In the genomic region with DNA sequence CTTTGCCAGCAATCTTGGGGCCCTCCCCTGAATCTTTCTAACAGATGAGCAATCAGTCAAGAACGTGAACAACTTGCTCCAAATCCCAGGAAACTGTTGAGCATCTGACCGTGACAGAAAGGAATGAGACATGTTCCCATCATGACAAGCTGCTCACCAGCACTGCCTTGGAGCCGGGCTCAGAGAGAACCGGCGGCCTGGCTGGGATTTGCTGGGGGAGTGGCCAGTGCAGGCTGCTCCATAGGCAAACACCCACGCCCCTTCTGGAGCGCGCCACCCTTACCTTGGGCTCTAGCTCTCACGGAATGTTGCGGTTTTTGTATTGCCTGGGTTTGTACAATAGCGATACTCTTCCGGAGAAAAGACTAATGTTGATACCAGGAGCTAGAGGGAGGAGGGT, we compare ENCODE assay signal across 14 mouse cellular contexts.
DNase-seq lines count a peak whose midpoint lies in the region; ATAC-seq lines count a peak whose summit lies in the region.
"Had no signal": no experiment of that assay in that cellular context is flagged by ENCODE, and none has a peak within 500 bp of the region (broad histone marks: within the 10 kb centered on the region; RNA-seq: fewer than 3 reads in every experiment).

No protein-coding gene starts in this region.

- DNase-seq in midbrain, embryonic 11.5 days (ENCODE audit: low spot score, missing footprints): peak; percentile 73
- DNase-seq in WW6 (ENCODE audit: low read depth, low spot score): peak; percentile 38
- peak; percentile 41 to 71 for DNase-seq in layer of hippocampus, adult 18-20 months (ENCODE audit: low spot score in 2 of 2)
- no peak for DNase-seq in cerebellum, adult 11 months
- no peak for DNase-seq in gastrocnemius, adult 8-10 months (ENCODE audit: low spot score in 2 of 2)
- DNase-seq: adrenal gland, postnatal 10 days; cerebellum, adult 9-11 months; spleen, adult 18-20 months; thymus, adult 18-20 months had no signal

- H3K4me1 ChIP-seq in midbrain, embryonic 11.5 days (ENCODE audit: control insufficient read depth, insufficient read depth, low read length): peaks cover 13% of the 10 kb centered on the region; the same call in 1 of the 2 replicates
- no peaks in the 10 kb centered on the region for H3K4me1 ChIP-seq in midbrain, embryonic 16.5 days (ENCODE audit: control insufficient read depth, insufficient read depth, low read length)
- no peaks in the 10 kb centered on the region for H3K4me1 ChIP-seq in stomach, embryonic 16.5 days (ENCODE audit: control insufficient read depth, insufficient read depth, low read length)
- H3K4me1 ChIP-seq: kidney, embryonic 15.5 days had no signal

- no peaks in the 10 kb centered on the region for H3K9me3 ChIP-seq in midbrain, embryonic 11.5 days (ENCODE audit: control insufficient read depth, low read length)
- no peaks in the 10 kb centered on the region for H3K9me3 ChIP-seq in midbrain, embryonic 16.5 days (replicated peaks; ENCODE audit: control insufficient read depth, low read length, poor library complexity, severe bottlenecking)
- no peaks in the 10 kb centered on the region for H3K9me3 ChIP-seq in stomach, embryonic 16.5 days (replicated peaks; ENCODE audit: control insufficient read depth, low read length)
- H3K9me3 ChIP-seq: kidney, embryonic 15.5 days had no signal

- H3K9ac ChIP-seq in midbrain, embryonic 11.5 days (ENCODE audit: low read length): no peak overlapping the region
- H3K9ac ChIP-seq in midbrain, embryonic 16.5 days (ENCODE audit: low read depth, low read length): no peak overlapping the region
- no peak overlapping the region for H3K9ac ChIP-seq in stomach, embryonic 16.5 days (ENCODE audit: low read length)
- H3K9ac ChIP-seq: hindbrain, embryonic 14.5 days; kidney, embryonic 15.5 days had no signal

- no peaks in the 10 kb centered on the region for H3K36me3 ChIP-seq in midbrain, embryonic 11.5 days (ENCODE audit: control insufficient read depth, insufficient read depth, low read length)
- H3K36me3 ChIP-seq in midbrain, embryonic 16.5 days (ENCODE audit: control insufficient read depth, insufficient read depth, low read length): no peaks in the 10 kb centered on the region
- no peaks in the 10 kb centered on the region for H3K36me3 ChIP-seq in stomach, embryonic 16.5 days (ENCODE audit: control insufficient read depth, insufficient read depth, low read length)
- H3K36me3 ChIP-seq: kidney, embryonic 15.5 days had no signal

- H3K27ac ChIP-seq in midbrain, embryonic 11.5 days (ENCODE audit: low read depth, low read length): no peak overlapping the region
- H3K27ac ChIP-seq in midbrain, embryonic 16.5 days (ENCODE audit: low read length): no peak overlapping the region
- no peak overlapping the region for H3K27ac ChIP-seq in stomach, embryonic 16.5 days (ENCODE audit: low read length)
- H3K27ac ChIP-seq: hindbrain, embryonic 14.5 days; kidney, embryonic 15.5 days had no signal

- WGBS in midbrain, embryonic 11.5 days: 86% methylated on average over 12 of the region's 12 CpGs
- whole genome bisulfite sequencing in midbrain, embryonic 16.5 days: 89% methylated on average over 12 of the region's 12 CpGs
- WGBS in stomach, embryonic 16.5 days: 67% methylated on average over 12 of the region's 12 CpGs

- H3K4me2 ChIP-seq in midbrain, embryonic 11.5 days: no peak overlapping the region
- no peak overlapping the region for H3K4me2 ChIP-seq in midbrain, embryonic 16.5 days (ENCODE audit: low read length)
- H3K4me2 ChIP-seq in stomach, embryonic 16.5 days (ENCODE audit: low read depth, low read length): no peak overlapping the region
- H3K4me2 ChIP-seq: hindbrain, embryonic 14.5 days; kidney, embryonic 15.5 days had no signal

- no peak overlapping the region for H3K4me3 ChIP-seq in midbrain, embryonic 11.5 days (ENCODE audit: low read depth, low read length)
- H3K4me3 ChIP-seq in midbrain, embryonic 16.5 days (ENCODE audit: low read depth, low read length): no peak overlapping the region
- no peak overlapping the region for H3K4me3 ChIP-seq in stomach, embryonic 16.5 days (replicated peaks; ENCODE audit: low read length)
- H3K4me3 ChIP-seq: kidney, embryonic 15.5 days had no signal

- no peak for ATAC-seq in midbrain, embryonic 11.5 days (ENCODE audit: low FRiP score)
- ATAC-seq in midbrain, embryonic 16.5 days: no peak
- peak; percentile 89 for ATAC-seq in stomach, embryonic 16.5 days (ENCODE audit: insufficient read depth, low FRiP score)

- H3K27me3 ChIP-seq in midbrain, embryonic 11.5 days (ENCODE audit: control insufficient read depth, insufficient read depth, low read length): no peaks in the 10 kb centered on the region
- H3K27me3 ChIP-seq in midbrain, embryonic 16.5 days (ENCODE audit: control insufficient read depth, insufficient read depth, low read depth, low read length): no peaks in the 10 kb centered on the region
- H3K27me3 ChIP-seq in stomach, embryonic 16.5 days (ENCODE audit: control insufficient read depth, insufficient read depth, low read length): no peaks in the 10 kb centered on the region
- H3K27me3 ChIP-seq: CH12.LX had no signal

Comparison
In these comparisons a context has a peak if more than half of its experiments do, and no peak if none do; other contexts are left out.
1. DNase-seq: peak in midbrain, embryonic 11.5 days (single experiment), WW6 (single experiment) and layer of hippocampus, adult 18-20 months (2 of 2); none in cerebellum, adult 11 months (single experiment) and gastrocnemius, adult 8-10 months (0 of 2).